Mouse (Mus musculus): ENCODE data around the gene Tfb1m.

- TF ChIP-seq CTCF (IDR thresholded peaks at IDR 0.05; ENCODE audit: borderline replicate concordance, extremely low read depth, insufficient read depth, insufficient read length): no peak
- no peak for TF ChIP-seq POLR2A (IDR thresholded peaks at IDR 0.05; ENCODE audit: borderline replicate concordance, extremely low read depth, insufficient read depth, insufficient read length, poor library complexity, severe bottlenecking)
Observed at GRCm38 (mm10) chr17:3520344-3520743, 37.2 kb downstream of the Tfb1m start.

Data from brain, embryonic 14.5 days (tissue).